Mouse (Mus musculus) heart, embryonic 14.5 days (tissue): ENCODE results near the gene Rpl36a. TPM values are rescaled to one million over a fixed set of nuclear protein-coding genes. Genes with fewer than 3 reads are reported as not detected.

ENCODE experiments used
- ATAC-seq: fragments of 200-750 bp; cut with Nextera tagmentation; 2 replicates; pipeline ENCODE4 v1.8.0; 2017; ENCODE audit warnings: low read depth, moderate TSS enrichment; ENCODE audit not compliant: insufficient number of reproducible peaks, insufficient read depth, low FRiP score
- H3K27ac ChIP-seq, 2 experiments: fragments of 200-500 bp in 1 of 2; fragments of 300-500 bp in 1 of 2; sonication (generic) in 1 of 2; replicated peaks in 1 of 2; 2 replicates each; pipeline ENCODE4 v1.5.1; 2012 to 2014; ENCODE audit warnings: low read depth in 2 of 2, low read length in 2 of 2, control low read depth in 1 of 2, mild to moderate bottlenecking in 1 of 2, mixed read lengths in 1 of 2; ENCODE audit not compliant: control insufficient read depth in 1 of 2, insufficient read depth in 1 of 2
- H3K27me3 ChIP-seq: fragments of 300-500 bp; sonication (generic); 2 replicates; pipeline ENCODE4 v1.6.1; 2014; ENCODE audit warnings: mild to moderate bottlenecking, low read length, control low read depth; ENCODE audit not compliant: control insufficient read depth, insufficient read depth
- H3K36me3 ChIP-seq: fragments of 300-500 bp; sonication (generic); 2 replicates; pipeline ENCODE4 v1.6.1; 2014; ENCODE audit warnings: mild to moderate bottlenecking, control low read depth, low read length, mixed read lengths; ENCODE audit not compliant: control insufficient read depth, insufficient read depth
- H3K4me1 ChIP-seq, 2 experiments: fragments of 200-500 bp in 1 of 2; fragments of 300-500 bp in 1 of 2; sonication (generic) in 1 of 2; 2 replicates each; pipeline ENCODE4 v1.6.1; 2012 to 2014; ENCODE audit warnings: low read length in 2 of 2, control low read depth in 1 of 2, mixed read lengths in 1 of 2; ENCODE audit not compliant: control insufficient read depth in 2 of 2, insufficient read depth in 2 of 2
- H3K4me2 ChIP-seq: fragments of 300-500 bp; sonication (generic); 2 replicates; pipeline ENCODE4 v1.6.1; 2014; ENCODE audit warnings: mild to moderate bottlenecking, low read length
- H3K4me3 ChIP-seq, 2 experiments: fragments of 200-500 bp in 1 of 2; fragments of 300-500 bp in 1 of 2; sonication (generic) in 1 of 2; 2 replicates each; pipeline ENCODE4 v1.5.1; 2012 to 2014; ENCODE audit warnings: low read length in 2 of 2, mild to moderate bottlenecking in 2 of 2, control low read depth in 1 of 2, low read depth in 1 of 2, moderate library complexity in 1 of 2; ENCODE audit not compliant: control insufficient read depth in 1 of 2, insufficient read depth in 1 of 2
- H3K9ac ChIP-seq: fragments of 300-500 bp; sonication (generic); 2 replicates; pipeline ENCODE4 v1.6.1; 2014; ENCODE audit warnings: mild to moderate bottlenecking, low read length
- H3K9me3 ChIP-seq: fragments of 300-500 bp; sonication (generic); 2 replicates; pipeline ENCODE4 v1.6.1; 2016; ENCODE audit warnings: low read length, control low read depth; ENCODE audit not compliant: control insufficient read depth
- WGBS: fragments of 180-500 bp; shearing (Covaris S2); extraction: QIAGEN DNeasy Blood & Tissue Kit; methylation state at CpG from one replicate; pipeline ENCODE4 v1.1.7; 2014; 5-methylcytosine and 5-hydroxymethylcytosine counted together
- polyA plus RNA-seq: library from polyadenylated mRNA; unstranded; fragments of >200 nt; fragmentation: Nextera tagmentation; extraction: Ambion mirVana; gene quantifications from 2 replicates; pipeline ENCODE4 v1.2.1, GENCODE M21; 2014

Rpl36a gene
- polyA plus RNA-seq, 1 experiment from 2014 or later, result 361 TPM

DNA sequence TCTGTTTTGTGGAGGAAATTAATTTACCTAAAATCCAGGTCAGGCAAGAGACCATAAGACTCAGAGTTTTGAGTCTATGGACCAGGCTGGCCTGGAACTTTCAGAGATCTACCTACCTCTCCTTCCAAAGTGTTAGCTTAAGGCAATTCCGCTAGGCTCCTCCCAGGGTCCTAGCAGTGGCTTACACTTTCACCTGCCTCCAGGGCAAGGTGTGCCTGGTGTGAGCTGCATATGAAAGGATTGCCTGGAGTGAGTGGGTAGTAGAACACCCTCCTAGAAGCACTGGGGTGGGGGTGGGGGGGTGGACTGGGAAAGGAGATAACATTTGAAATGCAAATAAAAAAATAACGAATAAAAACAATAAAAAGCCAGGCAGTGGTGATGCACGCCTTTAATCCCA, 36.2 kb downstream of the Rpl36a start:
- H3K4me3 ChIP-seq, result no peak overlapping the region
- WGBS, result 65% methylated on average over 3 of the region's 3 CpGs
- H3K36me3 ChIP-seq, result no peaks in the 10 kb centered on the region
- H3K9ac ChIP-seq, result no peak overlapping the region
- H3K9me3 ChIP-seq, result no peaks in the 10 kb centered on the region
- no peaks in the 10 kb centered on the region for H3K27me3 ChIP-seq
- H3K4me1 ChIP-seq, result no peaks in the 10 kb centered on the region
- no peak overlapping the region for H3K27ac ChIP-seq
- no peak overlapping the region for H3K4me2 ChIP-seq
- no peak for ATAC-seq

DNA sequence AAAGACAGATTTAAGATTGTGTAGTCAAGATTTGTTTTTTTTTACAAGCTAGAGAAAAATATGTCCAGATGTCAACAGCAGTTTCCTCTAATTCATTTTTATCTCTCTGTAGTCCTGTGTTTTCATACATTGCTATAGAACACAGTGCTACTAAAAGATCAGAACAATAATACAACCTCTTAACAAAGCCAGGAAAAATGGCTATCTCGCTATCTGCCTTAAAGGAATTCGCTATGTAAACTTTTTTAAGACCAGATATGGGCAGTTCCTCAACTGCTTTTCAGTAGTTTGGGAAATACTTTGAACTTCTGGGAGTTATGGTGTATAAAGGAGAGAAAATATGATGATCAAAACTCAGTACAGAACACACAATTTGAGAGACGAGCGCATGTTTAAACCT, 37.9 kb downstream of the Rpl36a start:
- no peak for ATAC-seq
- H3K4me1 ChIP-seq, result no peaks in the 10 kb centered on the region
- H3K36me3 ChIP-seq, result no peaks in the 10 kb centered on the region
- H3K9ac ChIP-seq, result no peak overlapping the region
- 76% methylated on average over 4 of the region's 4 CpGs for WGBS
- no peak overlapping the region for H3K4me2 ChIP-seq
- H3K27ac ChIP-seq, result no peak overlapping the region
- no peak overlapping the region for H3K4me3 ChIP-seq
- H3K27me3 ChIP-seq, result no peaks in the 10 kb centered on the region
- no peaks in the 10 kb centered on the region for H3K9me3 ChIP-seq

DNA sequence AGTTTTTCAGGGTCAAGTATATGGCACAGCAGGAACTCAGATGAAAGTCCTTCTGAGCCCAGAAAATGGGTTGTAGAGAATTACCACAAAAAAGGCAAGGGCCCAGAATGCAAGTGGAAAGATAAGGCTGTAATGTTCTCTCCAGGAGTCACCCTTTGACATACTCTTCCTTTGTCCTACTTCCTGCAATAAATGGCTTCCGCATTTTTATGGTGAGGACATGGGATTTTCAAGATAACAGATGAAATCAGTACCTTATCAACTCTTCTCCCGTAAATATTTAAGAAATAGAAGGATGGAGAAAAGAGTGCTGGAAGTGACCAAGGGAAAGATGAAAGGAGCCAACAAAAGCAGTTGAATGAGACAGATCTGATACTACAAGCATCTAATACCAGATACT, 42.7 kb downstream of the Rpl36a start:
- H3K9me3 ChIP-seq, result no peaks in the 10 kb centered on the region
- H3K4me2 ChIP-seq, result no peak overlapping the region
- no peak for ATAC-seq
- H3K4me1 ChIP-seq, result no peaks in the 10 kb centered on the region
- no peak overlapping the region for H3K9ac ChIP-seq
- no peaks in the 10 kb centered on the region for H3K27me3 ChIP-seq
- no peak overlapping the region for H3K27ac ChIP-seq
- no peaks in the 10 kb centered on the region for H3K36me3 ChIP-seq
- H3K4me3 ChIP-seq, result no peak overlapping the region
- WGBS, result 48% methylated on average over 2 of the region's 2 CpGs

DNA sequence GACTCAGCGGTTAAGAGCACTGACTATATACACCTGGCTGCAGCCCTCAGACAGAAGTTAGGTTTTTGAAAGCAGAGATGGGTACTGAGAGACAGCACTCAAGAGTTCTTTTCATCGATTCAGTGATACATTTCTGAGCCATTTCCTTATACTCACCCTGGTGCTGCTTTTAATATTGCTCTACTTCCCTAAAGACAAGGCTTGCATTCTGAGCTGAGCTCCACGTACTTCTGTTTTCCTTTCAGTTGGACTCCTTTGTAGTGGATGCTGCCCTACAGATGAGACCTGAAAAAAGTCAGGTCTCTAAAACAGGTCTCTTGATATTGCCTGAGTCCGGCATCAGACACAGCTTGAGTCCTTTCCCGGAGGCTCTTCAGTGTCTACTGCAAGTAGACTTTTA, 47.3 kb downstream of the Rpl36a start:
- Histone ChIP-seq H3K36me3 (no peaks in the 10 kb centered on the region), H3K4me2 (no peak overlapping the region), H3K9me3 (no peaks in the 10 kb centered on the region), H3K9ac (no peak overlapping the region), H3K27ac (no peak overlapping the region), H3K4me3 (no peak overlapping the region), H3K27me3 (no peaks in the 10 kb centered on the region), H3K4me1 (no peaks in the 10 kb centered on the region)
- no peak for ATAC-seq
- WGBS, result 77% methylated on average over 5 of the region's 5 CpGs

DNA sequence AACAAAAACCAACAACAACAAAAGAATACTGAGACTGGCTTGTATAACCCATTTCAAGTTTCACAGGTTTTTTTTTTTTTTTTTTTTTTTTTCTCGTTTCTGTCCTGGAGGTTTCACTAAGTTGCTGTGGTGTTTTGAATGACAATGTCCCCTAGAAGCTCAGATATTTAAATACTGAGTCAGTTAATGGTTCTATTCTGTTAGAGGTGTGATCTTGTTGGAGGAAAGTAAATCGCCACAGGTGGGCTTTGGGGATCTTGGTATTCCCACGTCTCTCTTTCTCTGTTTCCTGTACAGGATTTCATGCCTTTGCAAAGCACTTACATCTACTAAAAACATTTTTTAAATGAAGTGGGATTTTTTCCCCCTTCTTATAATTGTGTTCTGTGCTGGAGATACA, 49.7 kb downstream of the Rpl36a start:
- Histone ChIP-seq H3K4me2 (no peak overlapping the region), H3K27me3 (no peaks in the 10 kb centered on the region), H3K27ac (no peak overlapping the region), H3K9me3 (no peaks in the 10 kb centered on the region), H3K4me3 (no peak overlapping the region), H3K9ac (no peak overlapping the region), H3K4me1 (no peaks in the 10 kb centered on the region), H3K36me3 (no peaks in the 10 kb centered on the region)
- no peak for ATAC-seq
- 37% methylated on average over 3 of the region's 3 CpGs for WGBS

DNA sequence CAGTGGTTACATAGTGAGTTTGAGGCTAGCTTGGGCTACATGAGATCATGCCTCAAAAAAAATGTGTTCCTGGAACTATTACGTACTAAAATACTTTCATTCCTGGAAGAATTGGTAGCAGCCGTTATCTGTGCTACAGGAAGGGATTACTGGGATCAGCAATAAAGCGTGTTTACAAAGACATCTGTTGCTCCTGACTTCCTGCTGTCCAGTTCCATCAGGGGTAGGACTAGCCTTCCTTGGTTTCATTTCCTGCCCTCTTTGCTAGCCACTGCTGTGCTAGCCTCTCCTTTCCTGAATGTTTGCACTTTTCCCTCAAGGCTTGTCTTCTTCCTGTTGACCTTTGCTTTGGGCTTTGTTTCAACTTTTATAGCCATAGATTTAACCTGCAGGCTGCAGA, 50.4 kb downstream of the Rpl36a start:
- H3K27me3 ChIP-seq, result no peaks in the 10 kb centered on the region
- no peak overlapping the region for H3K9ac ChIP-seq
- H3K4me1 ChIP-seq, result no peaks in the 10 kb centered on the region
- 70% methylated on average over 3 of the region's 3 CpGs for WGBS
- no peak overlapping the region for H3K4me3 ChIP-seq
- H3K36me3 ChIP-seq, result no peaks in the 10 kb centered on the region
- no peak for ATAC-seq
- no peak overlapping the region for H3K4me2 ChIP-seq
- no peaks in the 10 kb centered on the region for H3K9me3 ChIP-seq
- no peak overlapping the region for H3K27ac ChIP-seq

Other genes with a start within 250 kb of the Rpl36a start
- 0.27 and 0.46 TPM in 2 replicates for gene Drp2, start 181.1 kb upstream of the Rpl36a start, polyA plus RNA-seq
- gene Taf7l, start 109.2 kb upstream of the Rpl36a start, polyA plus RNA-seq, result not detected in 2 replicates
- 70.6 and 73.9 TPM in 2 replicates for gene Timm8a1, start 43.8 kb upstream of the Rpl36a start, polyA plus RNA-seq
- 0.61 and 0.85 TPM in 2 replicates for gene Btk, start 2.1 kb upstream of the Rpl36a start, polyA plus RNA-seq
- 2.4 and 3.2 TPM in 2 replicates for gene Gla, start 15.5 kb downstream of the Rpl36a start, polyA plus RNA-seq
- gene Hnrnph2, start 15.5 kb downstream of the Rpl36a start, polyA plus RNA-seq, result 81.0 and 85.6 TPM in 2 replicates
- gene Armcx4, start 100.9 kb downstream of the Rpl36a start, polyA plus RNA-seq, result 4.5 and 5.0 TPM in 2 replicates
- 36.5 and 39.5 TPM in 2 replicates for gene Armcx1, start 132.3 kb downstream of the Rpl36a start, polyA plus RNA-seq
- gene Armcx6, start 165.8 kb downstream of the Rpl36a start, polyA plus RNA-seq, result 15.0 and 17.7 TPM in 2 replicates
- gene Armcx3, start 170.9 kb downstream of the Rpl36a start, polyA plus RNA-seq, result 92.5 and 99.1 TPM in 2 replicates
- gene Armcx2, start 223.6 kb downstream of the Rpl36a start, polyA plus RNA-seq, result 59.2 and 61.9 TPM in 2 replicates